Mouse (Mus musculus): Measurements from ENCODE around the gene Arf4.
A peak's percentile ranks its signal among the peaks of the same experiment; 100 is the strongest.
"Not testable (repeated sequence)": the region's sequence is repeated elsewhere in the genome, so short reads cannot be mapped to it uniquely, and the experiment has no call there.

Gene Arf4

DNA sequence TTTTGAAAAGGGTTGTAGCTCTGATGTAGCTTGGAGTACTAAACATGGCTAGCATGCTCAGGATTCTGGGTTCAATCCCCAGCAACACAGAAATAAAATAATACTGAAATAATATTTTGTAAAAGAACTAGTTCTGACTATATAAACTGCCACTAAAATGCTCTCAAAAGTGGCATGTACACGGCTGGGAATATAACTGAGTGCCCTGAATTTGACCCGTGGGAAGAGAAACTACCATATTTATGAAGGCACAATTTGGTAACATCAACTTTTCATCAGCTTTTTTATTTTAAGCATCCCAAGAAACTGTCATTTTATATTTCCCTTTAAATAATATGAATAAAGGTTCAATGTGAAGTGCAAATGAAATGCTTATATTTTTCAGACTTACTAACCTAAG lies 26.0 kb downstream of the Arf4 start:
- DNase-seq: no peak

DNA sequence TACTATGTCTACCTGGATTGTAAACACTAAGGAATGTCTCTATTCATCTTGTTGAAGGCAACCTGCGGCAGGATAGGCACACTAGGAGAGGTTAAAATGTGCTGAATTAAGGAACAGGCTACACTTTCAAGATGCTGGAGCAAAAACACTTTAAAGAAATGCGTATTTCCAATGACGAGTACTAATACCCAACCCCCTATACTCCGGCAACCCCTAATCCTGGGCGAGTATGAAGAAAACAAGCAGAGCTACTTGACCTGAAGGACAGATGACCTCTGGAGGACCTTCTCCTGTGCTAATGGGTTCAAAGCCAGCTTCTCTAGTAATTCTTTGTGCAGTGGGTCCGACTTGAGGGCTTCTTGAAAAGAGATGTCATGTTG lies 30.1 kb downstream of the Arf4 start:
- DNase-seq: no peak

DNA sequence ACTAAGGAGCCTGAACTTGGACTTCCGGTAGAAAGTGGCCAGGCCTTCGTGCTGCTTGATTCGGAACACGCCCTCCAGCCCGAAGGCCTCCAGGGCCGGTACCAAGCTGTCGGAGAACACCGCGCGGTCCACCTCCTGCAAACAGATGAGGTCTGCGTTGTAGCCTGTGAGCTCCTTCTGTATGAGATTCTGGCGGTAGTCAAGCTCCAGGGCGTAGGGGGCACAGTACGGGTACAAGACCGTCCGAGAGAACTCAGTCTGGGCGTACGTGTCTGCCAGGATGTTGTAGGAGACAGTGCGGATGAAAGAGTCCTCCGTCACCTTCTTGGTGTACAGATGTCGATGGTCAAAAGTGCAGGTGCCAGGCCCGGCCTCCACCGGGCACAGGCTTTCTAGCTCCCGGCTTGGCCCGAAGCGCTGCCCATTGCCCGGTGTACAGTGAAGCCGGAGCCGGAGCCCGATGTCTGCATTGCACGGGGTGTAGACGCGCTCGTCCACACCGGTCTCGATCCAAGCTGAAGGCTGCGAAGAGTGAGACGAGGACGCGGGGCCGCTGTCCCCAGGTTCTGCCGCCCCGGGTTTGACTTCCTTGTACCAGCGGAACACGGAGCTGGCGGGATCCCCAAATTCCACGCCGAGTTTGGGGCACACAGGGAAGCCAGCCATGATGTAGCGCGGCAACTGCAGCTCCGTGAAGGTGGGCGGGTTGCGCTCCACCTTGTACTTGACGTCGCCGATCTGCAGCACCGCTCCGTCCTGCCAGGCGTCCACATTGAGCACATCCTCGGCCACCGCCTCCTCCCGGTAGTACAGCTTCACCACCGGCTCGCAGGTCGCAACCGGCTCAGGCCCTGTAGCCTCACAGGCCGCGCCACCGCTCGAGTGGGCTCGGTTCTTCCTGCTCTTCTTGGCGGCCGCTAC lies 30.8 kb downstream of the Arf4 start:
- DNase-seq: peak; percentile 23

DNA sequence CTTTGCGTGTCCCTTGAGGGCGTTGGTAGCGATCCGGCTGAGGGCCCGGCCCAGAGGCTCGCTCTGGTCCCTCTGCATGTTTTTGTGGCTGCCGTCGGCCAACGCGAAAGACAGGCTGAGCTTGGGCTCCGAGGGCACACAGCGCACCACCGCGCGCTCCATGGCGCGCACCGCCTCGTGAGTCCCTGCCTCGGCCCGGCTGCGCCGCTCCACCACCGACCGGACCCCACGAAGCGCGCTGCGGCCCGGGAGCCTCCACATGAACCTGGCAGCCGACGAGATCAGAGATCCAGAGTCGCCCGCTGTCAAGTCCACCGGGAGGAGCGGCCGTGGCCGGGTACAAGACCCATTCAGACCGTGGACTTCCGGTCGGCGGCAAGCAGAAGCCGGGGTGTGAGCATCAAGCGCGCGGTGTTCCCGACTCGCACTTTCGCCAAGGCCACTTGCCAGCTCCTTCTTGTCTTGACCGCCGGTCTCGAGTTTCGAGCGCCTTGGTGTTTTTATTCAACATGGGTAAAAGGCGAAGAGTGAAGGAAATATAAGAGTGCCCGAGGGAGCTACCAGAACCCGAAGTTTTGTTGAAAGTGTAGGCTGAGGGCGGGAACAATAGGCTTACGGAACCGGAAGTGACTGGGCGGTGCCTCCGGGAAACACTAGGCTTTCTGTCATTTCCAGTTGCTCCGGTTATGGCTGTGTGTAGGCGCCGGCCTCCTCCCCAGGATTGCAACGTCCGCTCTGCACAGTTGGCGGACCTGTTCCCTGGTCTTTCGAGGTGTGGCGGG lies 31.6 kb downstream of the Arf4 start, which contains the start of gene Pde12:
Gene Pde12 (minus strand): TSS at position 592 of the 782 bp plus-strand sequence.
- peak; percentile 91 for DNase-seq

DNA sequence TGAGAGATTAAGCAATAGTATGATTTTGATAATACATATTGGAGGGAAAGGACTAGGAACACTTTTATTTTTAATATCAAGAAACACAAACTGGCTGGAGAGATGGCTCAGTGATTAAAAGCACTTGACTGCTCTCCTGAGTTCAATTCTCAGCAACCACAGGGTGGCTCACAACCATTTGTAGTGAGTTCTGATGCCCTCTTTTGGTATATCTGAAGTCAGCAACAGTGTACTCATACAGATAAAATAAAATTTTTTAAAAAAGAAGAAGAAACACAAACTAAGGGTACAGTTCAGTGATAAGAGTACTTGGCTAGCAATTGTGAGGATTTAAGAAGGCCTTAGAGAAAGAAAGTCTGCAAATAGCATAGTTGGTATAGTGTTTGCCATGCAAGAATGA lies 33.1 kb downstream of the Arf4 start:
- DNase-seq: no peak

DNA sequence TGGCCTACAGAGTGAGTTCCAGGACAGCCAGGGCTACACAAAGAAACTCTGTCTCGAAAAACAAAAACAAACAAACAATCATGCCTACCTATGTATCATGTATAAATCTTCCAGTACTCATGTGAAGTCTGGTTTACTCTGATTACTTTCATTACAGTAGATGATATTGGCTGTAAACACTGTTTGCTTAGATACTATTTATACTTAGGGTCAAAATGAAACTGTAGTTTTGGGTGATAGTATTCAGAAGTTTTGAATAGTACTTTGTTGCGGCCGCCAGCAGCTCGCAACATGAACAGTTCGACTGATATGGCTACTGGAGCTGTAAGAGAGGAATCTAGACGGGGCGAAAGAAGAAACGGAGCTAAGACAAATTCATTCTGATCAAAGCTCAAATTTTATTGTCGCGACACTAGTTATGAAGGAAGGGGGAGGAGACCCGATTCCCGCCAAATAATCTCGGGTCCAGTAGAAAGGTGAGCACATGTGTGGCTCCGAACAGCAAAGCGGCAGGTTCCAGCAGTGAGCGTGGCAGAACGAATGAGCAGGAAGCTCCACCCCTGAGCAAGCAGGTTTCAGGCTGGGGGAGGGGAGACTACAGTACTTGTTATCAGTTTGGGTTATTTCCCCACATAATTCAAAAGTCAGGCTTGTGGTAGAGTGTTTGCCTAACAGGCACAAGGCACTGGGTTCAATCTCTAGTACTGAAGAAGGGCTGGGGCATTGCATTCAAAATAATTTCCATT lies 34.2 kb downstream of the Arf4 start:
- not testable (repeated sequence) for DNase-seq

DNA sequence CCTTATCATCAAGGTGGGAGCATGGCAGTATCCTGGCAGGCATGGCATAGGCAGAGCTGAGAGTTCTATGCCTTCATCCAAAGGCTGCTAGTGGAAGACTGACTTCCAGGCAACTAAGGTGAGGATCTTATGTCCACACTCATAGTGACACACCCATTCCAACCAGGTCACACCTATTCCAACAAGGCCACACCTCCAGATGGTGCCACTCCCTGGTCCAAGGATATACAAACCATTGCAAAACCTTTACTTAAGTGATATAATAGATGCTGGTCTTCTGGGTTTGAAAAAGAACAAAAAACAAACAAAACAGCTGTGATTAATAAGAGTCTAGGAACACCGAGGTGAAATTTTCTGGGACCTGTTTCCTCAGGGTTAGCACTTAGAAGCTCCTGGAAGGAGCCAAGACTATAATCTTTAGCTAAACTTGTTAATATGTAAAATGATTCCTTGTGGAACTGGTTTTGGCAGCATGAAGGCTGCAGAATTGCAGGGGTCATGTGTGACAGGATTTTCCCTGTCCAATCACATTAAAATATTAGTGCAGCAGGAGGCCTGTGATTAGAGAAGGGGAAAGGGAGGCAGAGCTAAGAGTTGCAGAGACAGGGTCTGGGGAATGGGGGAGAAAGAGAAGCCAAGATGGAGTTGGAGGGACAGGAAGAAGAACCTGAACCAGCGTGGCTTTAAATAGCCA lies 36.7 kb downstream of the Arf4 start:
- peak; percentile 48 for DNase-seq

DNA sequence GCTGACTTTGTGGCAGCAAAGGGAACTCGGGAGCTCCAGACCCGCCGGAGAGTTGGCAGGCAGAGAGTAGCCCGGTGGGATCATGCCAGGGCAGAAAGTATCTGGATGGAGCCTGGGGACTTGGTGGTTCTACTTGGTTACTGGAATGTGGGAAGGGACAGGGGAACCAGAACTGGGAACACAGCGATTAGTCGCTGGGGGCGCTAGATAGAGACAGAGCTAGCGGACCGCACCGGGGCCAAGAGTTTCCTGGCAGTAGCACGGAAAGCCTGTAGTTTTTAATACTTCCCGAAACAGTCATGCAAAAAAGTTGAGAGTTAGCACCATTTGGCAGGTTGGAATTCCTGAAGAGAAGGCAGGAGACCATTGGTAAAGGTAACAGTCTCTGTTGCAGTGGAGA lies 37.5 kb downstream of the Arf4 start:
- DNase-seq: peak; percentile 64

DNA sequence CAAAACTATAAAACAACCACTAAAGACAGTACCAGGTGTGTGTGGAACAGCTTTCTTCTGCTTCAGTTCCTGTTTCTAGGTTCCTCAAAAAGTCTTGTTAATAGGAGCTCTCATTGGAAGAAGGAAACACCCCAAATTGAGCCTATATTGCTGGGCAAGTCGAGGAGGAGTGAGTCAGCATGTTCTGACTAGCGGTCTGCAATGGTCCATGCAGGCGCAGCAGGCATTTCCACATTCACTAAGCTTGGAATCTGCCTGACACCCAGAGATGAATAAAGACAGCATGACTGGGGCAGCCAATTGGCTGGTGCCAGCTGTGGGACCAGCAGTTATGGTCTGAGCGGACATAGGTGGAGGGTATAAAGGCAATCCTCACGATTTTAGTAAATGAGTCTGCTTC lies 37.9 kb downstream of the Arf4 start:
- DNase-seq: no peak

DNA sequence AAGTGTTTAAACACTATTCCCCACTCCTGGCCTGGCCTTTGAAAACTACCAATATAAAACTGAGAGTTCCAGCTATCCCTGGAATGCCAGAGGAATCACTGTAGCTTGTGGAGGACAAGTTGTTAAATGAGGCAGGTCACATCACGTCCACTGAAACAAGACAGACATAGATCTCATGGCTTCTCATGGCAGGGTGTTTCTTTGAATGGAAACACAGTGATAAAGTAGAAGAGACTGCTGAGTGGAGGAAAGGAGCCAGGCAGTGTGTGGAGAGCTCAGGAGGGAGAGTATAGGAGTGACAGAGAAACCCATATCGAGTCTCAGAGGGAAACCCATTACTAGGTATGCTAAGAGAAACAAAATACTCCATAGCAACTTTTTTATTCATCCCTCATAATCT lies 52.9 kb downstream of the Arf4 start:
- no peak for DNase-seq

DNA sequence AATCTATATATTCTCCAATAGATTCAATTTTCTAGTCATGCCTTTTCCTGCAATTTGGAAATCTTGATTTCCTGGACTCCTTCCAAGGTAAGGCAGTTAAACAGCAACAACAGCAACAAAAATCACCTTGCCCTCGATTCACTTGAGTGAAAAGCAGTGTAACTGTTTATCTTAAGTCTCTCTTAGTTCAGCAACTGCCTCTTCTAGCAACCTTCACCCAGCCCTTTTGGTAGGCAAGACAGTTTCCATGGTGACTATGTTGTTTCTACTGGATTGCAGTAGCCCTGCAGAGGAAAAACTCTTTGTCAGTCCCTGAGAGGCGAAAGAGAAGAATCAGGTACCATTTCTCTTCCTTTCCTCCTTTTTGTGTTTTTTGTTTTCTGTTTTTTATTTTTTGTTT lies 53.5 kb downstream of the Arf4 start:
- DNase-seq: peak; percentile 15

DNA sequence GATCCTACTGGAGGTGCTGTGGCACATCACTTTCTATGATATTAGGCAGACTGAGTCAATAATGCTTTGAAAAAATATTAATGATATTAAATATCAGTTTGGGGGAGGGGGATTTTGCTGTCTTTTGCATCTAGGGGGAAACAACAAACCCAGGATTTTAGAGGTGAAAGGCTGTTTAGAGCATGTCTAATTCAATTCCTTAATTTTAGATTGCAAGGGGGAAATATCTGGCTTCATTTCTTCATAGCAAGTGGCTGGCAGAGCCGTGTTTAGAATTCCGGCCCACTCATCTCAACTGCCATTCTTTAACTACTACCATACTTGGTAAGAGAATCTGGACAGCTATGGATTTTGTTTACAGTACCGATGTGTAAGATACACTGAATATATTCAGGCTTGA lies 55.1 kb downstream of the Arf4 start, which contains the start of gene Dnah12:
Gene Dnah12 (plus strand): TSS at position 301 of the 400 bp plus-strand sequence.
- no peak for DNase-seq

DNA sequence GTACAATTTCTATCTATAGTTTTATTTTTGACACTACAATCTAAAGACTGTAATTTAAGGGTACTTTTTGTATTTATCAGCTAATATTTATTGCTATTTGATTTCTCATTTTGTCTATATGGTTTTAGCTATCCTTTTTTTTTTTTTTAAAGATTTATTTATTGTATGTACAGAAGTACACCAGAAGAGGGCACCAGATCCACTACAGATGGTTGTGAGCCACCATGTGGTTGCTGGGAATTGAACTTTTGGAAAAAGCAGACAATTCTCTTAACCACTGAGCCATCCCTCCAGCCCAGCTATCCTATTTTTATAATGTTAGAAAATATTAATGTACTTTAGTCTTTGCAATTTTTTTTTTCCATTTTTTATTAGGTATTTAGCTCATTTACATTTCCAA lies 60.0 kb downstream of the Arf4 start:
- no peak for DNase-seq

DNA sequence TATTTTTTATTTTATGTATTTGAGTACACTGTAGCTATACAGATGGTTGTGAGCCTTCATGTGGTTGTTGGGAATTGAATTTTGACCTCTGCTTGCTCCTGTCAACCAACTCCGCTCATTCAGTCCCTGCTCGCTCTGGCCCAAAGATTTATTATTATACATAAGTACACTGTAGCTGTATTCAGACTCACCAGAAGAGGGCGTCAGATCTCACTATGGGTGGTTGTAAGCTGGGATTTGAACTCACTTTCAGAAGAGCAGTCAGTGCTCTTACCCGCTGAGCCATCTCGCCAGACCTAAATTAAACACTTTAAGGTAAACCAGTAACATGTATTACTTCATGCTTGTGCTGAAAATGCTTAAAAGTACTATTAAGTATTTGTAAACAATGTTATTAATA lies 67.4 kb downstream of the Arf4 start:
- DNase-seq: not testable (repeated sequence)
